Comparison of ENCODE assay signal across 19 mouse cellular contexts in the genomic region with DNA sequence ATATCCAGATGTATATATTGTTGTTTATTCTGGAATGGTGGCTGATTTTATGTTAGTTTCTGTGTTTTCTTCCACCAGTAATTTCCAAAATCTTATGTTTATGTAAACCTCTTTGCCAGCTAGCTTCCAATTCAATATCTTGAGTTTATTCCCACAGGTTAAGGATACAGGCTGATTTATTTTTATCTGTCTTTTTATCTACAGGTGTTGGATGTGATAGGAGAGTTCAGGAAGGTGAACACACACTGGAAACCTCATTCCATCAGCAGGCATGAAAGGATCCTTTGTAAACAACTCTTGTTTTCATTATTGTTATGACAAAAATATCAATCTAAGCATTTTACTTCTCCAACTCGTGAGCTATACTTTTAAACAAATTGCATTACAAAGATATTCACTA.
DNase-seq lines count a peak whose midpoint lies in the region; ATAC-seq and TF ChIP-seq lines count a peak whose summit lies in the region.
"Had no signal": no experiment of that assay in that cellular context is flagged by ENCODE, and none has a peak within 500 bp of the region (broad histone marks: within the 10 kb centered on the region; RNA-seq: fewer than 3 reads in every experiment).

No protein-coding gene starts in this region.

- TF ChIP-seq EP300 in liver, embryonic 14.5 days (IDR thresholded peaks at IDR 0.05; ENCODE audit: low read depth) = no peak
- TF ChIP-seq EP300 in liver, postnatal 0 days (IDR thresholded peaks at IDR 0.05; ENCODE audit: low read depth) = no peak

- no peak for TF ChIP-seq CTCF in liver, embryonic 14.5 days (IDR thresholded peaks at IDR 0.05; ENCODE audit: low read depth)
- no peak for TF ChIP-seq CTCF in liver, postnatal 0 days (IDR thresholded peaks at IDR 0.05; ENCODE audit: low read depth)

- no peaks in the 10 kb centered on the region for H3K9me3 ChIP-seq in liver, embryonic 12.5 days (replicated peaks)
- H3K9me3 ChIP-seq in liver, embryonic 11.5 days (ENCODE audit: control insufficient read depth, low read length) = no peaks in the 10 kb centered on the region
- H3K9me3 ChIP-seq in liver, embryonic 14.5 days (ENCODE audit: control insufficient read depth, low read length) = no peaks in the 10 kb centered on the region
- H3K9me3 ChIP-seq in liver, postnatal 0 days (ENCODE audit: low read length) = no peaks in the 10 kb centered on the region
- H3K9me3 ChIP-seq: G1E had no signal

- H3K4me1 ChIP-seq in liver, embryonic 12.5 days = no peaks in the 10 kb centered on the region
- no peaks in the 10 kb centered on the region for H3K4me1 ChIP-seq in liver, embryonic 11.5 days (replicated peaks; ENCODE audit: control insufficient read depth, insufficient read depth, low read length)
- 0 out of 4 replicates have a peak, but pooled peaks cover 0 to 2% of the 10 kb centered on the region in 2 experiments for H3K4me1 ChIP-seq in liver, embryonic 14.5 days (replicated peaks; ENCODE audit: control insufficient read depth in 2 of 2, insufficient read depth in 2 of 2, low read length in 1 of 2)
- no peaks in the 10 kb centered on the region for H3K4me1 ChIP-seq in liver, postnatal 0 days (ENCODE audit: insufficient read depth)

- H3K9ac ChIP-seq in liver, embryonic 12.5 days = no peak overlapping the region
- no peak overlapping the region for H3K9ac ChIP-seq in liver, embryonic 11.5 days (ENCODE audit: low read depth, low read length)
- H3K9ac ChIP-seq in liver, embryonic 14.5 days (replicated peaks) = no peak overlapping the region
- H3K9ac ChIP-seq in liver, postnatal 0 days (replicated peaks) = no peak overlapping the region

- H3K27me3 ChIP-seq in liver, embryonic 12.5 days (replicated peaks) = no peaks in the 10 kb centered on the region
- H3K27me3 ChIP-seq in liver, embryonic 11.5 days (replicated peaks; ENCODE audit: control insufficient read depth, insufficient read depth, low read length) = no peaks in the 10 kb centered on the region
- H3K27me3 ChIP-seq in liver, embryonic 14.5 days (ENCODE audit: control insufficient read depth, insufficient read depth, low read length) = no peaks in the 10 kb centered on the region
- no peaks in the 10 kb centered on the region for H3K27me3 ChIP-seq in liver, postnatal 0 days (ENCODE audit: insufficient read depth, low read length)
- H3K27me3 ChIP-seq: CH12.LX, Patski had no signal

- DNase-seq in liver, embryonic 11.5 days (ENCODE audit: low spot score) = no peak
- DNase-seq in liver, embryonic 14.5 days (ENCODE audit: low read depth in 3 of 3, low spot score in 3 of 3) = no peak
- DNase-seq in liver, postnatal 0 days = no peak
- DNase-seq: adrenal gland, adult 2 months; adrenal gland, adult 8-10 months; adrenal gland, postnatal 10 days; adrenal gland, postnatal 14 days; adrenal gland, postnatal 25 days; adrenal gland, postnatal 36 days; B cell, adult 2 months; cerebellum, adult 11 months; cerebellum, adult 11-12 months; cerebellum, adult 18-20 months had no signal

- no peak overlapping the region for H3K27ac ChIP-seq in liver, embryonic 12.5 days
- H3K27ac ChIP-seq in liver, embryonic 11.5 days (ENCODE audit: low read depth, low read length) = no peak overlapping the region
- H3K27ac ChIP-seq in liver, embryonic 14.5 days = no peak overlapping the region
- H3K27ac ChIP-seq in liver, postnatal 0 days (ENCODE audit: low read depth) = no peak overlapping the region

- no peak overlapping the region for H3K4me2 ChIP-seq in liver, embryonic 12.5 days
- no peak overlapping the region for H3K4me2 ChIP-seq in liver, embryonic 11.5 days
- H3K4me2 ChIP-seq in liver, embryonic 14.5 days (ENCODE audit: low read depth) = no peak overlapping the region
- H3K4me2 ChIP-seq in liver, postnatal 0 days (ENCODE audit: low read depth, low read length) = no peak overlapping the region

- 62% methylated on average over 1 of the region's 1 CpGs for WGBS in liver, embryonic 12.5 days (ENCODE audit: insufficient replicate concordance)
- 74% methylated on average over 1 of the region's 1 CpGs for WGBS in liver, embryonic 11.5 days
- WGBS in liver, embryonic 14.5 days (ENCODE audit: insufficient replicate concordance) = 40% methylated on average over 1 of the region's 1 CpGs
- 63% methylated on average over 1 of the region's 1 CpGs for WGBS in liver, postnatal 0 days (ENCODE audit: insufficient replicate concordance)

- no peaks in the 10 kb centered on the region for H3K36me3 ChIP-seq in liver, embryonic 12.5 days
- H3K36me3 ChIP-seq in liver, embryonic 11.5 days (ENCODE audit: control insufficient read depth, insufficient read depth, low read length) = no peaks in the 10 kb centered on the region
- H3K36me3 ChIP-seq in liver, embryonic 14.5 days (replicated peaks; ENCODE audit: control insufficient read depth, insufficient read depth, low read depth) = no peaks in the 10 kb centered on the region
- H3K36me3 ChIP-seq in liver, postnatal 0 days (replicated peaks; ENCODE audit: insufficient read depth, low read length) = no peaks in the 10 kb centered on the region
- H3K36me3 ChIP-seq: G1E had no signal

- no peak overlapping the region for H3K4me3 ChIP-seq in liver, embryonic 12.5 days
- no peak overlapping the region for H3K4me3 ChIP-seq in liver, embryonic 11.5 days (ENCODE audit: low read depth, low read length)
- H3K4me3 ChIP-seq in liver, embryonic 14.5 days (ENCODE audit: insufficient read depth in 1 of 2, low read depth in 2 of 2, low read length in 2 of 2) = no peak overlapping the region
- no peak overlapping the region for H3K4me3 ChIP-seq in liver, postnatal 0 days (ENCODE audit: low read depth, low read length)

- ATAC-seq in liver, embryonic 12.5 days = peak; percentile 71; the same call in 1 of the 2 replicates
- no peak for ATAC-seq in liver, embryonic 11.5 days (replicated peaks; ENCODE audit: low FRiP score)
- ATAC-seq in liver, embryonic 14.5 days (ENCODE audit: insufficient read depth) = peak; percentile 64; the same call in 1 of the 2 replicates
- no peak for ATAC-seq in liver, postnatal 0 days
- ATAC-seq: activated CD4-positive, CD25-positive, alpha-beta regulatory T cell, adult 4 months; CD4-positive, CD25-positive, alpha-beta regulatory T cell, adult 4 months; Patski had no signal

Comparison
In these comparisons a context has a peak if more than half of its experiments do, and no peak if none do; other contexts are left out.
1. ATAC-seq: peak in liver, embryonic 12.5 days (single experiment) and liver, embryonic 14.5 days (single experiment); none in liver, embryonic 11.5 days (single experiment) and liver, postnatal 0 days (single experiment).